Mouse (Mus musculus) lung, postnatal 0 days (tissue): ENCODE results near the gene Mtx1. TPM values are rescaled to one million over a fixed set of nuclear protein-coding genes. Genes with fewer than 3 reads are reported as not detected.

ENCODE experiments used
- ATAC-seq: fragments of 200-750 bp; cut with Nextera tagmentation; 2 replicates; pipeline ENCODE4 v1.8.0; 2017; ENCODE audit warnings: moderate library complexity
- DNase-seq: peaks from one replicate; pipeline ENCODE4 v3.0.0-alpha.2; 2016; ENCODE audit warnings: low spot score
- H3K27ac ChIP-seq: fragments of 300-500 bp; sonication (generic); 2 replicates; pipeline ENCODE4 v1.5.1; 2014; ENCODE audit warnings: antibody characterized with exemption, mild to moderate bottlenecking, low read length, mixed read lengths
- H3K27me3 ChIP-seq: fragments of 300-500 bp; sonication (generic); replicated peaks from 2 replicates; pipeline ENCODE4 v1.6.1; 2014; ENCODE audit warnings: low read length, mixed read lengths; ENCODE audit not compliant: insufficient read depth
- H3K36me3 ChIP-seq: fragments of 300-500 bp; sonication (generic); 2 replicates; pipeline ENCODE4 v1.6.1; 2014; ENCODE audit warnings: low read length, mixed read lengths; ENCODE audit not compliant: insufficient read depth
- H3K4me1 ChIP-seq: fragments of 300-500 bp; sonication (generic); 2 replicates; pipeline ENCODE4 v1.6.1; 2014; ENCODE audit warnings: antibody characterized with exemption, low read depth, low read length, mixed read lengths; ENCODE audit not compliant: insufficient read depth
- H3K4me2 ChIP-seq: fragments of 300-500 bp; sonication (generic); replicated peaks from 2 replicates; pipeline ENCODE4 v1.6.1; 2014; ENCODE audit warnings: low read depth, mild to moderate bottlenecking, low read length, moderate library complexity, mixed read lengths
- H3K4me3 ChIP-seq: fragments of 300-500 bp; sonication (generic); 2 replicates; pipeline ENCODE4 v1.5.1; 2014; ENCODE audit warnings: low read depth, low read length
- H3K9ac ChIP-seq: fragments of 300-500 bp; sonication (generic); replicated peaks from 2 replicates; pipeline ENCODE4 v1.6.1; 2014; ENCODE audit warnings: low read depth, mild to moderate bottlenecking
- H3K9me3 ChIP-seq: fragments of 300-500 bp; sonication (generic); 2 replicates; pipeline ENCODE4 v1.6.1; 2016; ENCODE audit warnings: low read length, mixed read lengths
- CTCF ChIP-seq: IDR thresholded peaks from 2 replicates; pipeline ENCODE4 v1.5.1; 2016; ENCODE audit warnings: antibody characterized with exemption, mild to moderate bottlenecking
- EP300 ChIP-seq: IDR thresholded peaks from 2 replicates; pipeline ENCODE4 v1.6.1; 2016; ENCODE audit warnings: antibody characterized with exemption, mild to moderate bottlenecking, control low read depth
- WGBS: fragments of 180-500 bp; shearing (Covaris S2); extraction: QIAGEN DNeasy Blood & Tissue Kit; methylation state at CpG from one replicate; pipeline ENCODE4 v1.1.7; 2014; 5-methylcytosine and 5-hydroxymethylcytosine counted together
- polyA plus RNA-seq: library from polyadenylated mRNA; unstranded; fragments of >200 nt; fragmentation: Nextera tagmentation; extraction: Ambion mirVana; gene quantifications from 2 replicates; pipeline ENCODE4 v1.2.1, GENCODE M21; 2015

Gene Mtx1
- polyA plus RNA-seq, 1 experiment from 2014 or later, result 116 TPM

DNA sequence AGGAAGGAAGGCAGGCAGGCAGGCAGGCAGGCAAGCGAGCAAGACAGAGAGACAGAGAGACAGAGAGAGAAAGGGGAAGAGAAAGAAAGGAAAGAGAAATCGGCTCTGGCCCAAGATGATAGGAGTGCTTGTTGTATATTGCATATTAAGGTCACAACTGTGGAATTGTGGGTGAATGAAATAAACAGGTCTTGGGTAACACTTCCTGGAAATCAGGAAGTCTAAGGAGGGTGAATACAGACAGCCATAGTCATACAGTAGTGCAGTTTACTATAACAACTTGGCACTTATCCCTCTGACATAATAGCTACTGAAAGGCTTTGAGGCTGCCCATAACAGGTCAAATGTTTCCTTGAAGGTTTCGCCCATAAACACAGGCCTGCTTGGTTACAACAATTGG lies 27.0 kb downstream of the Mtx1 start:
- no peak for ATAC-seq
- 56% methylated on average over 3 of the region's 3 CpGs for WGBS

DNA sequence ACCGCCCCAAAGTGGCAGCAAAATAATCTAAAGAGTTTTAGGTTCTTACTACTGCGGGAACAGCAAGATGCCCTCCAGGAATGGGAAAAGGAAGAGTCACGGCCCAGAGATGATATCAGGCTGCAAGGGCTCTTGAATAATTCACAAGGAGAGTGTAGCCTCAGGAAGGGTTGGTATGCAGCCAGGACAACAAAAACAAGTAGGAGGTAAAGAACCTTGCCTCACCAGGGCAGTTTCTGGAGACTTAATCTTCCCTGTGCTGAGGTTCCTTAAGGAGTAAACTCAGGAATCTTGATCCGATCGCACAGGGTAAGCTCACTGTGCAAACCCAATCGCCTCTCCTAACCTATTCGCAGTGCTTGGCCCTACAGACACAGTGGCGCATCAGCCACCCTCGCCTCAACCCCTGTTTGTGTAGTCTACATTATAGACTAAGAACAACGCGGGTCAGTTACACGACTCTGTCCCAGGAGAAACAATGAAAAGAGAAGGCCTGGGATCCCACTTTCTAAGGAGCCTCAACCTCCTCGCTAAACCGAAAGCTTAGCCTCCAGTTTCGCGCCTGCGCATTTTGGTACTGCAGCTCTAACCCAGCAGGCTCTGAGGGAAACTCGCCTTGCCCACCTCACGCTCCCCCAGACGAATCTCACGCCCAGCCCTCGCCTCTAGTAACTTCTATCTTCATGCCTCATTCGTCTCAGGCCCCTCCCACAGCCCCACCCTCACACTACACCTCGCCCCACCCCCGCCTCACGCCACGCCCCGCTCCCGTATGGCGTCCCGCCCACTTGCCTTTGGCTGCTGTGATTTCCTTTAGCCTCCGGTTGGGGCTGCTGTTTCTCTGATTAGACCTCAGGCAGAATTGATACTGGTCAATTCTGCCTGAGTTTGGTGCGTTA lies 30.7 kb downstream of the Mtx1 start:
- Histone ChIP-seq H3K27ac (peak overlapping the region; percentile 82), H3K4me3 (peak overlapping the region; percentile 47), H3K36me3 (no peaks in the 10 kb centered on the region), H3K4me1 (no peaks in the 10 kb centered on the region), H3K9ac (peak overlapping the region; percentile 41), H3K4me2 (peak overlapping the region; percentile 68), H3K27me3 (no peaks in the 10 kb centered on the region), H3K9me3 (no peaks in the 10 kb centered on the region)
- DNase-seq, result peak; percentile 97
- WGBS, result 7% methylated on average over 33 of the region's 33 CpGs
- ATAC-seq, result peak; percentile 98
- TF ChIP-seq EP300, result no peak
- TF ChIP-seq CTCF, result peak; percentile 75

More for the DNA sequence above, 27.0 kb downstream of the Mtx1 start:
- Histone ChIP-seq H3K9ac (no peak overlapping the region), H3K9me3 (no peaks in the 10 kb centered on the region), H3K4me1 (peaks cover 4% of the 10 kb centered on the region; the same call in 1 of the 2 replicates), H3K36me3 (0 out of 2 replicates have a peak, but pooled peaks cover 4% of the 10 kb centered on the region), H3K27ac (no peak overlapping the region), H3K4me2 (no peak overlapping the region), H3K27me3 (no peaks in the 10 kb centered on the region), H3K4me3 (no peak overlapping the region)
- DNase-seq, result peak; percentile 43
- TF ChIP-seq EP300 (no peak), CTCF (no peak)

DNA sequence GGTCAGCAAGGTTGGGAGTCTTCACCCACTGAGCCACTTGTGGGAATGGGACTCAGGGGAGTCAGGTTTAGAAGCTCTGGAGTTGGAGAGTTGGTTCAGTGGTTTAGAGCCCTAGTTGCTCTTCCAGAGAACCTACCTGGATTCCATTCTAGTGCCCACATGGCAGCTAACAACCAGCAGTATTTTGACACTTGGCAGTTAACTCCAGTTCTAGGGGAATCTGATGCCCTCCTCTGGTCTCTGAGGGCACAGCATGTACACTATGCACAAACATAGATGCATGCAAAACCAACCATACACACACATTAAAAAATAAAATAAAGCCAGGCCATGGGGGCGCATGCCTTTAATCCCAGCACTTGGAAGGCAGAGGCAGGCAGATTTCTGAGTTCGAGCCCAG lies 33.0 kb downstream of the Mtx1 start:
- H3K4me3 ChIP-seq, result no peak overlapping the region
- peak; percentile 51 for DNase-seq
- H3K36me3 ChIP-seq, result no peaks in the 10 kb centered on the region
- H3K4me1 ChIP-seq, result no peaks in the 10 kb centered on the region
- ATAC-seq, result no peak
- no peaks in the 10 kb centered on the region for H3K27me3 ChIP-seq
- no peak overlapping the region for H3K27ac ChIP-seq
- no peak overlapping the region for H3K4me2 ChIP-seq
- H3K9me3 ChIP-seq, result no peaks in the 10 kb centered on the region
- H3K9ac ChIP-seq, result no peak overlapping the region
- WGBS, result 92% methylated on average over 2 of the region's 2 CpGs
- TF ChIP-seq EP300 (no peak), CTCF (peak; percentile 63)

DNA sequence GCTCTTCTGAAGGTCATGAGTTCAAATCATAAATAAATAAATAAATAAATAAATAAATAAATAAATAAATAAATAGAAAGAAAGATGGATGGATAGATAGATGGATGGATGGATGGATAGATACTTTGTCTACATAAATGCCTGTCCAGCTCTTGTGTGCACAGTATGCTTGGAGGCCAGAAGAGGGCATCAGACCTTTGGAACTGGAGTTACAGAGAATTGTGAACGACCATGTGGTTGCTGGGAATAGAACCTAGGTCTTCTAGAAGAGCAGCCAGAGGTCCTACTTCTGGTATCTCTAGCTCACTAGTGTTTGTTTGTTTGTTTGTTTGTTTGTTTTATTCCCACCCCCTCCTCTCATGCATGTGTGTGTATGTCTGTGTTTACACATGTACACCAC lies 33.5 kb downstream of the Mtx1 start:
- no peak for ATAC-seq
- H3K9ac ChIP-seq, result no peak overlapping the region
- no peak for DNase-seq
- H3K36me3 ChIP-seq, result no peaks in the 10 kb centered on the region
- no peak overlapping the region for H3K4me3 ChIP-seq
- peak; percentile 44 for TF ChIP-seq CTCF
- no peak for TF ChIP-seq EP300
- H3K27me3 ChIP-seq, result no peaks in the 10 kb centered on the region
- 76% methylated on average over 1 of the region's 1 CpGs for WGBS
- no peak overlapping the region for H3K4me2 ChIP-seq
- H3K27ac ChIP-seq, result no peak overlapping the region
- no peaks in the 10 kb centered on the region for H3K9me3 ChIP-seq
- no peaks in the 10 kb centered on the region for H3K4me1 ChIP-seq

DNA sequence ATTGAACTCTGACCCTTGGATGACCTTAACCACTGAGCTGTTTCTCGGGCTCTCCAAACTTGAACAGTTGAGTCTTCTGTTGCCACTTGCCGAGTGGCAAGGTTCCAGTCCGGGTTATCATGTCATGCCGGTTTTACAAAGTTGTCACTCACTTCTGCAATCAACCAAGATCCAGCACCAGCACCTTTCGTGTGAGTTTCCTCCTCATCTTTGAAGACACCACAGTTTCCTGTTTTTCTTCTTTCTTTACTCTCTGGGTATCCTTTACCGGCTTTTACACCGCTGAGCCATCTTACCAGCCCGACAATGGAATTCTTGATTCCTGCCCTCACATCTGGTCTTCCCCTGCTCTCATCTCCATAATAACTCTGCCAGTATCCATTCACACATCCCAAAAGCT lies 36.5 kb downstream of the Mtx1 start:
- H3K4me3 ChIP-seq, result no peak overlapping the region
- no peak for DNase-seq
- no peaks in the 10 kb centered on the region for H3K4me1 ChIP-seq
- H3K27ac ChIP-seq, result no peak overlapping the region
- no peak for TF ChIP-seq CTCF
- TF ChIP-seq EP300, result no peak
- H3K4me2 ChIP-seq, result no peak overlapping the region
- H3K36me3 ChIP-seq, result no peaks in the 10 kb centered on the region
- no peak overlapping the region for H3K9ac ChIP-seq
- no peaks in the 10 kb centered on the region for H3K9me3 ChIP-seq
- 65% methylated on average over 8 of the region's 8 CpGs for WGBS
- ATAC-seq, result no peak
- no peaks in the 10 kb centered on the region for H3K27me3 ChIP-seq

DNA sequence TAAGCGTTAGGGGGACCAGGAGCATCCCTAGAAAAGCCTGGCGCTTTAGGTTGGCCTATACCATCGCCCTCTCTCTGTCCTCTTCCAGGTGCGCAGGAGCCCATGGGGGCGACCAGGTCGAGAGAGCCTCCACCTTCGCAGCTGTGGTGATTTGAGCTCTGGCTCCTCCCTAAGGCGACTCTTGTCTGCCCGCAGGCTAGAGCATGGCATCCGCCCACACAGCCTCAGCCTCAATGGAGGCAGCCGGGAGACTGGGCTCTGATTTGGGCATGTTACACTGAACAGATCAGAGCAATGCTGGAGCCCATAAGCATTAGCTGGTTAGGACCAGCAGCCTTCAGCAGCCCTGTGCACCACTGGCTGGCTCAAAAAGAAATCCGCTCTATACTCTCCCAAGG lies 38.4 kb downstream of the Mtx1 start:
- no peak overlapping the region for H3K4me2 ChIP-seq
- H3K27ac ChIP-seq, result no peak overlapping the region
- peaks cover 3% of the 10 kb centered on the region; the same call in 1 of the 2 replicates for H3K4me1 ChIP-seq
- ATAC-seq (no peak), DNase-seq (no peak)
- no peaks in the 10 kb centered on the region for H3K36me3 ChIP-seq
- TF ChIP-seq CTCF (no peak), EP300 (no peak)
- H3K9me3 ChIP-seq, result no peaks in the 10 kb centered on the region
- no peaks in the 10 kb centered on the region for H3K27me3 ChIP-seq
- no peak overlapping the region for H3K4me3 ChIP-seq
- no peak overlapping the region for H3K9ac ChIP-seq
- WGBS, result 68% methylated on average over 12 of the region's 12 CpGs
